Comparison of ENCODE assay signal across 8 mouse cellular contexts in genomic region chr2:91984439-91984838, GRCm38 (mm10). TPM values are rescaled to one million over a fixed set of nuclear protein-coding genes. Genes with fewer than 3 reads are reported as not detected.
A peak's percentile ranks its signal among the peaks of the same experiment; 100 is the strongest.
DNase-seq lines count a peak whose midpoint lies in the region; ATAC-seq and TF ChIP-seq lines count a peak whose summit lies in the region.

No protein-coding gene starts in this region.

- TF ChIP-seq CTCF in liver, postnatal 0 days (IDR thresholded peaks at IDR 0.05; ENCODE audit: low read depth) = no peak

- ATAC-seq in granulocyte monocyte progenitor cell, adult 5-6 weeks (replicated peaks; ENCODE audit: poor library complexity, severe bottlenecking) = peak; percentile 90
- ATAC-seq in intestine, embryonic 16.5 days = peak; percentile 96
- peak; percentile 86 for ATAC-seq in liver, postnatal 0 days
- ATAC-seq in neural tube, embryonic 11.5 days (ENCODE audit: insufficient read depth, low FRiP score, low TSS enrichment) = peak; percentile 79

- peak overlapping the region; percentile 18; the same call in 1 of the 2 replicates for H3K4me3 ChIP-seq in intestine, embryonic 16.5 days (ENCODE audit: low read length)
- H3K4me3 ChIP-seq in liver, postnatal 0 days (ENCODE audit: low read depth, low read length) = peak overlapping the region; percentile 29
- 0 out of 2 replicates have a peak overlapping the region, but pooled peaks have one; percentile 2 for H3K4me3 ChIP-seq in neural tube, embryonic 11.5 days (ENCODE audit: low read depth, low read length)

- H3K4me2 ChIP-seq in intestine, embryonic 16.5 days (ENCODE audit: low read depth, low read length) = peak overlapping the region; percentile 48
- peak overlapping the region; percentile 65 for H3K4me2 ChIP-seq in liver, postnatal 0 days (ENCODE audit: low read depth, low read length)
- peak overlapping the region; percentile 25 for H3K4me2 ChIP-seq in neural tube, embryonic 11.5 days (ENCODE audit: low read depth)

- peak overlapping the region; percentile 62 for H3K9ac ChIP-seq in intestine, embryonic 16.5 days (ENCODE audit: low read depth, low read length)
- peak overlapping the region; percentile 42; the same call in 1 of the 2 replicates for H3K9ac ChIP-seq in liver, postnatal 0 days (replicated peaks)
- H3K9ac ChIP-seq in neural tube, embryonic 11.5 days (ENCODE audit: low read length) = peak overlapping the region; percentile 26

- H3K4me1 ChIP-seq in intestine, embryonic 16.5 days (ENCODE audit: control insufficient read depth, insufficient read depth, low read length) = peaks cover 15% of the 10 kb centered on the region
- peaks cover 12% of the 10 kb centered on the region for H3K4me1 ChIP-seq in liver, postnatal 0 days (ENCODE audit: insufficient read depth)
- peaks cover 17% of the 10 kb centered on the region for H3K4me1 ChIP-seq in neural tube, embryonic 11.5 days (ENCODE audit: control insufficient read depth, insufficient read depth, low read length)

- no peaks in the 10 kb centered on the region for H3K36me3 ChIP-seq in intestine, embryonic 16.5 days (ENCODE audit: control insufficient read depth, insufficient read depth, low read length)
- no peaks in the 10 kb centered on the region for H3K36me3 ChIP-seq in liver, postnatal 0 days (replicated peaks; ENCODE audit: insufficient read depth, low read length)
- no peaks in the 10 kb centered on the region for H3K36me3 ChIP-seq in neural tube, embryonic 11.5 days (ENCODE audit: control insufficient read depth, insufficient read depth, low read length)

- no peaks in the 10 kb centered on the region for H3K27me3 ChIP-seq in intestine, embryonic 16.5 days (replicated peaks; ENCODE audit: control insufficient read depth, insufficient read depth, low read length)
- H3K27me3 ChIP-seq in liver, postnatal 0 days (ENCODE audit: insufficient read depth, low read length) = no peaks in the 10 kb centered on the region
- no peaks in the 10 kb centered on the region for H3K27me3 ChIP-seq in neural tube, embryonic 11.5 days (ENCODE audit: control insufficient read depth, insufficient read depth, low read length)

- DNase-seq in B cell, adult 2 months = peak; percentile 68 to 75
- peak; percentile 81 for DNase-seq in adrenal gland, postnatal 10 days
- peak; percentile 76 for DNase-seq in liver, postnatal 0 days
- DNase-seq in neural tube, embryonic 11.5 days (ENCODE audit: low spot score) = peak; percentile 83
- no peak for DNase-seq in frontal cortex, postnatal 25 days (ENCODE audit: low spot score in 2 of 2)
- no peak for DNase-seq in left cerebral cortex, postnatal 36 days (ENCODE audit: low spot score in 2 of 2)

- peak overlapping the region; percentile 95 for H3K27ac ChIP-seq in intestine, embryonic 16.5 days (ENCODE audit: low read length)
- H3K27ac ChIP-seq in liver, postnatal 0 days (ENCODE audit: low read depth) = peak overlapping the region; percentile 77
- H3K27ac ChIP-seq in neural tube, embryonic 11.5 days (ENCODE audit: low read depth, low read length) = peak overlapping the region; percentile 58

- H3K9me3 ChIP-seq in intestine, embryonic 16.5 days (ENCODE audit: control insufficient read depth, low read length) = no peaks in the 10 kb centered on the region
- no peaks in the 10 kb centered on the region for H3K9me3 ChIP-seq in liver, postnatal 0 days (ENCODE audit: low read length)
- H3K9me3 ChIP-seq in neural tube, embryonic 11.5 days (ENCODE audit: control insufficient read depth, low read length) = no peaks in the 10 kb centered on the region

- 4% methylated on average over 11 of the region's 13 CpGs for WGBS in intestine, embryonic 16.5 days
- 4% methylated on average over 12 of the region's 13 CpGs for WGBS in liver, postnatal 0 days (ENCODE audit: insufficient replicate concordance)
- 3% methylated on average over 9 of the region's 13 CpGs for WGBS in neural tube, embryonic 11.5 days

- intact Hi-C loops in left cerebral cortex, postnatal 36 days (cut with DNase I) = loop anchor here (10.0 kb wide), 1 partner anchor 450 kb away; the partner anchor contains the start of gene Cry2

- TF ChIP-seq EP300 in liver, postnatal 0 days (IDR thresholded peaks at IDR 0.05; ENCODE audit: low read depth) = no peak

RNA-seq across cellular contexts. Expression of gene Dgkz, which starts 8.8 kb away (rescaled TPM):
- total RNA-seq in adrenal gland, postnatal 10 days (2021) = 10 to 100 TPM; 64.4 to 72.1 TPM
- 115 and 135 TPM in 2 replicates for total RNA-seq in granulocyte monocyte progenitor cell, adult 5-6 weeks (2014; fragmentation: Nextera tagmentation)
- 75.7 and 89.4 TPM in 2 replicates for total RNA-seq in granulocyte monocyte progenitor cell, adult 5-6 weeks (2017)
- 46.4 and 66.7 TPM in 2 replicates for polyA plus RNA-seq in intestine, embryonic 16.5 days (2015; fragmentation: Nextera tagmentation; extraction: Ambion mirVana)
- 13.9 and 15.9 TPM in 2 replicates for polyA plus RNA-seq in liver, postnatal 0 days (2015; fragmentation: Nextera tagmentation; extraction: Ambion mirVana)
- 34.6 and 37.7 TPM in 2 replicates for polyA plus RNA-seq in neural tube, embryonic 11.5 days (2014; fragmentation: Nextera tagmentation; extraction: Ambion mirVana)
- 100 to 1,000 TPM; 503 to 538 TPM for total RNA-seq in left cerebral cortex, postnatal 36 days (2021)

RNA-seq across cellular contexts. Expression of gene Gm9821, which starts 38.9 kb away (rescaled TPM):
- total RNA-seq in adrenal gland, postnatal 10 days (2021) = not detected
- not detected in 2 replicates for total RNA-seq in granulocyte monocyte progenitor cell, adult 5-6 weeks (2014; fragmentation: Nextera tagmentation)
- total RNA-seq in granulocyte monocyte progenitor cell, adult 5-6 weeks (2017) = 0.21 TPM in 1 of 2 replicates, not detected in the other
- 0.28 and 0.55 TPM in 2 replicates for polyA plus RNA-seq in intestine, embryonic 16.5 days (2015; fragmentation: Nextera tagmentation; extraction: Ambion mirVana)
- 0.13 and 0.20 TPM in 2 replicates for polyA plus RNA-seq in liver, postnatal 0 days (2015; fragmentation: Nextera tagmentation; extraction: Ambion mirVana)
- polyA plus RNA-seq in neural tube, embryonic 11.5 days (2014; fragmentation: Nextera tagmentation; extraction: Ambion mirVana) = 0.37 and 0.58 TPM in 2 replicates
- total RNA-seq in left cerebral cortex, postnatal 36 days (2021) = not detected

RNA-seq across cellular contexts. Expression of gene Creb3l1, which starts 39.9 kb away (rescaled TPM):
- 10 to 100 TPM; 11.7 to 16.7 TPM for total RNA-seq in adrenal gland, postnatal 10 days (2021)
- 1.1 and 2.2 TPM in 2 replicates for total RNA-seq in granulocyte monocyte progenitor cell, adult 5-6 weeks (2014; fragmentation: Nextera tagmentation)
- total RNA-seq in granulocyte monocyte progenitor cell, adult 5-6 weeks (2017) = 0.69 TPM in 1 of 2 replicates, not detected in the other
- 16.6 and 17.6 TPM in 2 replicates for polyA plus RNA-seq in intestine, embryonic 16.5 days (2015; fragmentation: Nextera tagmentation; extraction: Ambion mirVana)
- 0.63 TPM in 2 replicates for polyA plus RNA-seq in liver, postnatal 0 days (2015; fragmentation: Nextera tagmentation; extraction: Ambion mirVana)
- polyA plus RNA-seq in neural tube, embryonic 11.5 days (2014; fragmentation: Nextera tagmentation; extraction: Ambion mirVana) = 1.6 and 2.0 TPM in 2 replicates
- total RNA-seq in left cerebral cortex, postnatal 36 days (2021) = 1 to 10 TPM; 2.6 to 2.8 TPM

RNA-seq across cellular contexts. Expression of gene Mdk, which starts 52.3 kb away (rescaled TPM):
- total RNA-seq in adrenal gland, postnatal 10 days (2021) = 10 to 100 TPM; 30.8 to 36.7 TPM
- 1.3 and 4.1 TPM in 2 replicates for total RNA-seq in granulocyte monocyte progenitor cell, adult 5-6 weeks (2014; fragmentation: Nextera tagmentation)
- not detected in 2 replicates for total RNA-seq in granulocyte monocyte progenitor cell, adult 5-6 weeks (2017)
- polyA plus RNA-seq in intestine, embryonic 16.5 days (2015; fragmentation: Nextera tagmentation; extraction: Ambion mirVana) = 370 and 437 TPM in 2 replicates
- 5.0 and 6.8 TPM in 2 replicates for polyA plus RNA-seq in liver, postnatal 0 days (2015; fragmentation: Nextera tagmentation; extraction: Ambion mirVana)
- polyA plus RNA-seq in neural tube, embryonic 11.5 days (2014; fragmentation: Nextera tagmentation; extraction: Ambion mirVana) = 1,127 and 1,214 TPM in 2 replicates
- 10 to 100 TPM; 15.6 to 23.5 TPM for total RNA-seq in left cerebral cortex, postnatal 36 days (2021)

RNA-seq across cellular contexts. Expression of gene Chrm4, which starts 57.4 kb away (rescaled TPM):
- total RNA-seq in adrenal gland, postnatal 10 days (2021) = under 1 TPM; 0.18 to 0.27 TPM
- total RNA-seq in granulocyte monocyte progenitor cell, adult 5-6 weeks (2014; fragmentation: Nextera tagmentation) = not detected in 2 replicates
- total RNA-seq in granulocyte monocyte progenitor cell, adult 5-6 weeks (2017) = 0.26 TPM in 1 of 2 replicates, not detected in the other
- polyA plus RNA-seq in intestine, embryonic 16.5 days (2015; fragmentation: Nextera tagmentation; extraction: Ambion mirVana) = 0.23 and 0.33 TPM in 2 replicates
- polyA plus RNA-seq in liver, postnatal 0 days (2015; fragmentation: Nextera tagmentation; extraction: Ambion mirVana) = not detected in 2 replicates
- 0.45 and 0.53 TPM in 2 replicates for polyA plus RNA-seq in neural tube, embryonic 11.5 days (2014; fragmentation: Nextera tagmentation; extraction: Ambion mirVana)
- total RNA-seq in left cerebral cortex, postnatal 36 days (2021) = 10 to 100 TPM; 44.0 to 51.3 TPM

Comparison
In these comparisons a context has a peak if more than half of its experiments do, and no peak if none do; other contexts are left out.
1. DNase-seq: peak in B cell, adult 2 months (2 of 2), adrenal gland, postnatal 10 days (single experiment), liver, postnatal 0 days (single experiment) and neural tube, embryonic 11.5 days (single experiment); none in frontal cortex, postnatal 25 days (0 of 2) and left cerebral cortex, postnatal 36 days (0 of 2).
2. Peak in every context shown above with its lines, with median percentiles within 50 percentile points of each other: ATAC-seq, H3K27ac ChIP-seq, H3K4me2 ChIP-seq, H3K4me3 ChIP-seq and H3K9ac ChIP-seq.